Mouse (Mus musculus) liver, embryonic 12.5 days (tissue): ENCODE data around the gene Neu4. TPM values are rescaled to one million over a fixed set of nuclear protein-coding genes. Genes with fewer than 3 reads are reported as not detected.
A peak's percentile ranks its signal among the peaks of the same experiment; 100 is the strongest.

Source experiments
- ATAC-seq: fragments of 200-750 bp; cut with Nextera tagmentation; 2 replicates; pipeline ENCODE4 v1.8.0; 2017; ENCODE audit warnings: moderate number of reproducible peaks, mild to moderate bottlenecking, moderate library complexity
- H3K27ac ChIP-seq: fragments of 300-500 bp; sonication (generic); 2 replicates; pipeline ENCODE4 v1.5.1; 2016; ENCODE audit warnings: mild to moderate bottlenecking
- H3K27me3 ChIP-seq: fragments of 300-500 bp; sonication (generic); replicated peaks from 2 replicates; pipeline ENCODE4 v1.6.1; 2016; ENCODE audit warnings: mild to moderate bottlenecking, moderate library complexity
- H3K36me3 ChIP-seq: fragments of 300-500 bp; sonication (generic); 2 replicates; pipeline ENCODE4 v1.6.1; 2016; ENCODE audit warnings: mild to moderate bottlenecking, moderate library complexity
- H3K4me1 ChIP-seq: fragments of 300-500 bp; sonication (generic); 2 replicates; pipeline ENCODE4 v1.6.1; 2016
- H3K4me2 ChIP-seq: fragments of 300-500 bp; sonication (generic); 2 replicates; pipeline ENCODE4 v1.6.1; 2016; ENCODE audit warnings: mild to moderate bottlenecking, moderate library complexity
- H3K4me3 ChIP-seq: fragments of 300-500 bp; sonication (generic); 2 replicates; pipeline ENCODE4 v1.5.1; 2016; ENCODE audit warnings: mild to moderate bottlenecking, moderate library complexity
- H3K9ac ChIP-seq: fragments of 300-500 bp; sonication (generic); 2 replicates; pipeline ENCODE4 v1.6.1; 2016; ENCODE audit warnings: mild to moderate bottlenecking, moderate library complexity
- H3K9me3 ChIP-seq: fragments of 300-500 bp; sonication (generic); replicated peaks from 2 replicates; pipeline ENCODE4 v1.6.1; 2016; ENCODE audit warnings: mild to moderate bottlenecking, moderate library complexity
- WGBS: fragments of 180-500 bp; shearing (Covaris S2); methylation state at CpG from one replicate; pipeline ENCODE4 v1.1.7; 2016; ENCODE audit not compliant: insufficient replicate concordance; 5-methylcytosine and 5-hydroxymethylcytosine counted together
- polyA plus RNA-seq: library from polyadenylated mRNA; unstranded; fragments of >200 nt; fragmentation: Nextera tagmentation; extraction: Ambion mirVana; gene quantifications from 2 replicates; pipeline ENCODE4 v1.2.1, GENCODE M21; 2016

The Neu4 gene
- polyA plus RNA-seq, 1 experiment from 2014 or later: not detected

- H3K9ac ChIP-seq: no peak overlapping the region
- H3K9me3 ChIP-seq: no peaks in the 10 kb centered on the region
- WGBS: 35% methylated on average over 3 of the region's 3 CpGs
- H3K4me1 ChIP-seq: no peaks in the 10 kb centered on the region
- no peak overlapping the region for H3K4me3 ChIP-seq
- no peaks in the 10 kb centered on the region for H3K27me3 ChIP-seq
- ATAC-seq: no peak
- no peaks in the 10 kb centered on the region for H3K36me3 ChIP-seq
- H3K4me2 ChIP-seq: no peak overlapping the region
- H3K27ac ChIP-seq: no peak overlapping the region
Observed at GRCm38 (mm10) chr1:94011643-94012042, 8.6 kb upstream of the Neu4 start.

GRCm38 (mm10) chr1:94027506-94028108 lies 7.4 kb downstream of the Neu4 start:
- no peak overlapping the region for H3K9ac ChIP-seq
- no peak for ATAC-seq
- H3K36me3 ChIP-seq: no peaks in the 10 kb centered on the region
- 79% methylated on average over 12 of the region's 12 CpGs for WGBS
- H3K27ac ChIP-seq: no peak overlapping the region
- no peaks in the 10 kb centered on the region for H3K9me3 ChIP-seq
- no peak overlapping the region for H3K4me2 ChIP-seq
- H3K4me3 ChIP-seq: no peak overlapping the region
- H3K27me3 ChIP-seq: no peaks in the 10 kb centered on the region
- H3K4me1 ChIP-seq: no peaks in the 10 kb centered on the region

GRCm38 (mm10) chr1:94028741-94029140 lies 8.5 kb downstream of the Neu4 start:
- ATAC-seq: no peak
- 78% methylated on average over 2 of the region's 2 CpGs for WGBS

GRCm38 (mm10) chr1:94033075-94033602 lies 12.9 kb downstream of the Neu4 start:
- no peak overlapping the region for H3K4me3 ChIP-seq
- H3K4me1 ChIP-seq: peaks cover 8% of the 10 kb centered on the region; the same call in 1 of the 2 replicates
- H3K36me3 ChIP-seq: no peaks in the 10 kb centered on the region
- no peaks in the 10 kb centered on the region for H3K27me3 ChIP-seq
- no peak overlapping the region for H3K9ac ChIP-seq
- no peak overlapping the region for H3K4me2 ChIP-seq
- H3K9me3 ChIP-seq: no peaks in the 10 kb centered on the region
- 69% methylated on average over 2 of the region's 2 CpGs for WGBS
- ATAC-seq: no peak
- no peak overlapping the region for H3K27ac ChIP-seq

More at GRCm38 (mm10) chr1:94028741-94029140, 8.5 kb downstream of the Neu4 start:
- Histone ChIP-seq H3K4me2 (no peak overlapping the region), H3K27ac (no peak overlapping the region), H3K36me3 (no peaks in the 10 kb centered on the region), H3K4me1 (no peaks in the 10 kb centered on the region), H3K9ac (no peak overlapping the region), H3K27me3 (no peaks in the 10 kb centered on the region), H3K4me3 (no peak overlapping the region), H3K9me3 (no peaks in the 10 kb centered on the region)

- Histone ChIP-seq H3K9ac (no peak overlapping the region), H3K4me2 (peak overlapping the region; percentile 68), H3K27me3 (no peaks in the 10 kb centered on the region), H3K4me3 (peak overlapping the region; percentile 48), H3K36me3 (no peaks in the 10 kb centered on the region), H3K9me3 (no peaks in the 10 kb centered on the region), H3K27ac (peak overlapping the region; percentile 25; the same call in 1 of the 2 replicates), H3K4me1 (peaks cover 8% of the 10 kb centered on the region; the same call in 1 of the 2 replicates)
- ATAC-seq: peak; percentile 72
- 1% methylated on average over 25 of the region's 25 CpGs for WGBS
Observed at GRCm38 (mm10) chr1:94034984-94035743, 14.9 kb downstream of the Neu4 start.

GRCm38 (mm10) chr1:94040391-94040790 lies 20.1 kb downstream of the Neu4 start:
- H3K9me3 ChIP-seq: no peaks in the 10 kb centered on the region
- peaks cover 4% of the 10 kb centered on the region; the same call in 1 of the 2 replicates for H3K4me1 ChIP-seq
- H3K27ac ChIP-seq: no peak overlapping the region
- no peak overlapping the region for H3K9ac ChIP-seq
- H3K27me3 ChIP-seq: no peaks in the 10 kb centered on the region
- no peaks in the 10 kb centered on the region for H3K36me3 ChIP-seq
- H3K4me3 ChIP-seq: no peak overlapping the region
- ATAC-seq: no peak
- WGBS: 63% methylated on average over 2 of the region's 2 CpGs
- no peak overlapping the region for H3K4me2 ChIP-seq

GRCm38 (mm10) chr1:94045559-94045958 lies 25.3 kb downstream of the Neu4 start:
- H3K4me3 ChIP-seq: no peak overlapping the region
- H3K27me3 ChIP-seq: no peaks in the 10 kb centered on the region
- H3K4me1 ChIP-seq: no peaks in the 10 kb centered on the region
- no peak overlapping the region for H3K9ac ChIP-seq
- no peak overlapping the region for H3K4me2 ChIP-seq
- no peaks in the 10 kb centered on the region for H3K9me3 ChIP-seq
- 65% methylated on average over 3 of the region's 3 CpGs for WGBS
- no peak overlapping the region for H3K27ac ChIP-seq
- no peaks in the 10 kb centered on the region for H3K36me3 ChIP-seq
- no peak for ATAC-seq

GRCm38 (mm10) chr1:94046544-94046943 lies 26.3 kb downstream of the Neu4 start:
- WGBS: 53% methylated on average over 4 of the region's 4 CpGs
- no peak for ATAC-seq
- Histone ChIP-seq H3K4me3 (no peak overlapping the region), H3K36me3 (no peaks in the 10 kb centered on the region), H3K4me2 (no peak overlapping the region), H3K27me3 (no peaks in the 10 kb centered on the region), H3K9me3 (no peaks in the 10 kb centered on the region), H3K9ac (no peak overlapping the region), H3K4me1 (no peaks in the 10 kb centered on the region), H3K27ac (no peak overlapping the region)

- Histone ChIP-seq H3K27me3 (no peaks in the 10 kb centered on the region), H3K27ac (no peak overlapping the region), H3K4me3 (no peak overlapping the region), H3K36me3 (no peaks in the 10 kb centered on the region), H3K9ac (no peak overlapping the region), H3K4me1 (no peaks in the 10 kb centered on the region), H3K4me2 (no peak overlapping the region), H3K9me3 (no peaks in the 10 kb centered on the region)
- ATAC-seq: no peak
- 54% methylated on average over 5 of the region's 5 CpGs for WGBS
Observed at GRCm38 (mm10) chr1:94051104-94051503, 30.9 kb downstream of the Neu4 start.

- Histone ChIP-seq H3K9me3 (no peaks in the 10 kb centered on the region), H3K4me3 (no peak within 1 kb of the TSS), H3K4me2 (no peak within 1 kb of the TSS), H3K36me3 (no peaks in the 10 kb centered on the region), H3K27ac (no peak within 1 kb of the TSS), H3K4me1 (no peaks in the 10 kb centered on the region), H3K27me3 (no peaks in the 10 kb centered on the region), H3K9ac (no peak within 1 kb of the TSS)
- ATAC-seq: no peak
- WGBS: 32% methylated on average over 6 of the region's 6 CpGs
Observed at GRCm38 (mm10) chr1:94052373-94052772, 32.1 kb downstream of the Neu4 start, which contains the start of gene Pdcd1. Gene Pdcd1 (minus strand): TSS chr1:94052553.

GRCm38 (mm10) chr1:94053530-94054216 lies 33.4 kb downstream of the Neu4 start:
- Histone ChIP-seq H3K27me3 (no peaks in the 10 kb centered on the region), H3K27ac (no peak overlapping the region), H3K4me2 (no peak overlapping the region), H3K36me3 (no peaks in the 10 kb centered on the region), H3K9me3 (no peaks in the 10 kb centered on the region), H3K9ac (no peak overlapping the region), H3K4me3 (no peak overlapping the region), H3K4me1 (no peaks in the 10 kb centered on the region)
- WGBS: 60% methylated on average over 7 of the region's 7 CpGs
- ATAC-seq: no peak

GRCm38 (mm10) chr1:94054481-94054880 lies 34.2 kb downstream of the Neu4 start:
- Histone ChIP-seq H3K4me2 (no peak overlapping the region), H3K27me3 (no peaks in the 10 kb centered on the region)
- no peak for ATAC-seq

More at GRCm38 (mm10) chr1:94054481-94054880, 34.2 kb downstream of the Neu4 start:
- H3K36me3 ChIP-seq: no peaks in the 10 kb centered on the region
- no peaks in the 10 kb centered on the region for H3K4me1 ChIP-seq
- no peak overlapping the region for H3K9ac ChIP-seq
- no peak overlapping the region for H3K4me3 ChIP-seq
- H3K27ac ChIP-seq: no peak overlapping the region
- 57% methylated on average over 1 of the region's 1 CpGs for WGBS
- H3K9me3 ChIP-seq: no peaks in the 10 kb centered on the region
